Mouse (Mus musculus) myocyte (in vitro differentiated cells): ENCODE results near the gene AC134908.4.

ENCODE experiments used
- CEBPB ChIP-seq: IDR thresholded peaks from 2 replicates; pipeline ENCODE4 v1.6.1; 2011; ENCODE audit warnings: mild to moderate bottlenecking, moderate library complexity; ENCODE audit not compliant: poor library complexity, insufficient read depth, severe bottlenecking
- E2F4 ChIP-seq: IDR thresholded peaks from one replicate; pipeline ENCODE4 v1.6.1; 2011; ENCODE audit warnings: mild to moderate bottlenecking, control low read depth, moderate library complexity; ENCODE audit not compliant: insufficient read depth
- MAX ChIP-seq: IDR thresholded peaks from one replicate; pipeline ENCODE4 v1.6.1; 2011; ENCODE audit warnings: low read depth, mild to moderate bottlenecking, control low read depth
- MYOG ChIP-seq, 3 experiments: IDR thresholded peaks; one replicate each; pipeline ENCODE4 v1.6.1; 2011; ENCODE audit warnings: control low read depth in 2 of 3, low read depth in 2 of 3, mild to moderate bottlenecking in 2 of 3; ENCODE audit not compliant: insufficient read length in 2 of 3, control insufficient read depth in 1 of 3, insufficient read depth in 1 of 3
- POLR2A ChIP-seq: IDR thresholded peaks from one replicate; pipeline ENCODE4 v1.6.1; 2011; ENCODE audit warnings: low read depth, mild to moderate bottlenecking, control low read depth, moderate library complexity; ENCODE audit not compliant: insufficient read length
- POLR2AphosphoS2 ChIP-seq: IDR thresholded peaks from one replicate; pipeline ENCODE4 v1.6.1; 2011; ENCODE audit warnings: low read depth, control low read depth; ENCODE audit not compliant: insufficient read length
- TCF3 ChIP-seq: IDR thresholded peaks from one replicate; pipeline ENCODE4 v1.6.1; 2011; ENCODE audit warnings: low read depth, control low read depth; ENCODE audit not compliant: insufficient read length

- TF ChIP-seq POLR2AphosphoS2 (no peak), POLR2A (no peak), MAX (no peak), CEBPB (no peak), TCF3 (no peak), E2F4 (no peak), MYOG (IDR thresholded peaks at IDR 0.05; ENCODE audit: control insufficient read depth in 1 of 3, insufficient read depth in 1 of 3, insufficient read length in 2 of 3, low read depth in 2 of 3) (peak in 1 of 3 experiments; percentile 61)
Measured at GRCm38 (mm10) chr17:25761561-25761970, 33.9 kb downstream of the AC134908.4 start.
